Mouse (Mus musculus) small intestine, adult 2 months (tissue): ENCODE data around the gene Usp54. TPM values are rescaled to one million over a fixed set of nuclear protein-coding genes. Genes with fewer than 3 reads are reported as not detected.

Experiments used
- H3K27ac ChIP-seq: fragments of 200-500 bp; 2 replicates; pipeline ENCODE4 v1.5.1; 2012; ENCODE audit warnings: low read depth, low read length, control low read depth, inconsistent platforms; ENCODE audit not compliant: insufficient read depth
- H3K27me3 ChIP-seq: fragments of 200-500 bp; 2 replicates; pipeline ENCODE4 v1.6.1; 2012; ENCODE audit warnings: mild to moderate bottlenecking, moderate library complexity, low read length, inconsistent platforms; ENCODE audit not compliant: control insufficient read depth, insufficient read depth
- H3K36me3 ChIP-seq: fragments of 200-500 bp; 2 replicates; pipeline ENCODE4 v1.6.1; 2012; ENCODE audit warnings: mild to moderate bottlenecking, low read length, control low read depth, inconsistent platforms; ENCODE audit not compliant: control insufficient read depth, insufficient read depth
- H3K4me1 ChIP-seq: fragments of 200-500 bp; 2 replicates; pipeline ENCODE4 v1.6.1; 2012; ENCODE audit warnings: low read length, inconsistent platforms, mixed read lengths; ENCODE audit not compliant: control insufficient read depth, insufficient read depth, insufficient read length
- H3K4me3 ChIP-seq: fragments of 200-500 bp; 2 replicates; pipeline ENCODE4 v1.5.1; 2012; ENCODE audit warnings: low read depth, mild to moderate bottlenecking, control low read depth, inconsistent platforms, low read length, moderate library complexity
- CTCF ChIP-seq: fragments of 200-500 bp; IDR thresholded peaks from 2 replicates; pipeline ENCODE4 v1.5.1; 2012; ENCODE audit warnings: low read depth, mild to moderate bottlenecking, control low read depth, inconsistent platforms, low read length, moderate library complexity, mixed read lengths; ENCODE audit not compliant: insufficient replicate concordance, insufficient read length; ENCODE audit errors: extremely low read depth
- POLR2A ChIP-seq: fragments of 200-500 bp; IDR thresholded peaks from 2 replicates; pipeline ENCODE4 v1.6.1; 2012; ENCODE audit warnings: low read depth, mild to moderate bottlenecking, control low read depth, inconsistent platforms, low read length, moderate library complexity
- WGBS: fragments of 180-500 bp; shearing (Covaris S2); methylation state at CpG from one replicate; pipeline ENCODE4 v1.1.7; 2018; 5-methylcytosine and 5-hydroxymethylcytosine counted together
- polyA plus RNA-seq: library from polyadenylated mRNA; depleted of rRNA; stranded (reverse); fragments of >200 nt; gene quantifications from 2 replicates; pipeline ENCODE4 v1.2.3, GENCODE M21; 2012

The Usp54 gene
- polyA plus RNA-seq, 1 experiment, result 1.4 TPM

- Histone ChIP-seq H3K4me1 (peaks cover 12% of the 10 kb centered on the region; the same call in 1 of the 2 replicates), H3K27ac (peak within 1 kb of the TSS; percentile 97), H3K27me3 (no peaks in the 10 kb centered on the region), H3K4me3 (peak within 1 kb of the TSS; percentile 81), H3K36me3 (peaks cover 28% of the 10 kb centered on the region)
- TF ChIP-seq POLR2A (peak; percentile 78; the same call in 1 of the 2 replicates), CTCF (no peak)
- 1% methylated on average over 43 of the region's 43 CpGs for WGBS
Measured at GRCm38 (mm10) chr14:20674064-20674833, 33.4 kb upstream of the Usp54 start, which contains the start of gene Sec24c. Gene Sec24c (plus strand): TSS chr14:20674308.

GRCm38 (mm10) chr14:20673735-20674063, 32.8 kb upstream of the Usp54 start:
- no peak for TF ChIP-seq POLR2A
- TF ChIP-seq CTCF, result no peak
- Histone ChIP-seq H3K27ac (peak overlapping the region; percentile 51), H3K4me1 (peaks cover 16% of the 10 kb centered on the region; the same call in 1 of the 2 replicates), H3K36me3 (peaks cover 25% of the 10 kb centered on the region), H3K27me3 (no peaks in the 10 kb centered on the region), H3K4me3 (peak overlapping the region; percentile 30)
- 3% methylated on average over 13 of the region's 13 CpGs for WGBS

GRCm38 (mm10) chr14:20672990-20673389, 32.1 kb upstream of the Usp54 start:
- WGBS, result 99% methylated on average over 2 of the region's 2 CpGs
- Histone ChIP-seq H3K27me3 (no peaks in the 10 kb centered on the region), H3K4me1 (peaks cover 18% of the 10 kb centered on the region), H3K27ac (peak overlapping the region; percentile 32; the same call in 1 of the 2 replicates), H3K4me3 (no peak overlapping the region), H3K36me3 (peaks cover 18% of the 10 kb centered on the region)
- TF ChIP-seq POLR2A, result no peak
- TF ChIP-seq CTCF, result no peak

- Histone ChIP-seq H3K27me3 (no peaks in the 10 kb centered on the region), H3K27ac (peak within 1 kb of the TSS; percentile 92), H3K4me1 (peaks cover 11% of the 10 kb centered on the region), H3K36me3 (no peaks in the 10 kb centered on the region), H3K4me3 (no peak within 1 kb of the TSS)
- TF ChIP-seq POLR2A (no peak), CTCF (no peak)
- WGBS, result 63% methylated on average over 8 of the region's 8 CpGs
Measured at GRCm38 (mm10) chr14:20668154-20668810, 27.4 kb upstream of the Usp54 start, which contains the start of gene Synpo2l. Gene Synpo2l (minus strand): TSS chr14:20668354.

GRCm38 (mm10) chr14:20667469-20667868, 26.6 kb upstream of the Usp54 start:
- H3K27me3 ChIP-seq, result no peaks in the 10 kb centered on the region
- no peak overlapping the region for H3K4me3 ChIP-seq
- H3K4me1 ChIP-seq, result peaks cover 10% of the 10 kb centered on the region
- H3K27ac ChIP-seq, result peak overlapping the region; percentile 72; the same call in 1 of the 2 replicates
- TF ChIP-seq CTCF (no peak), POLR2A (no peak)
- 79% methylated on average over 1 of the region's 1 CpGs for WGBS
- no peaks in the 10 kb centered on the region for H3K36me3 ChIP-seq

GRCm38 (mm10) chr14:20664436-20664835, 23.6 kb upstream of the Usp54 start:
- TF ChIP-seq POLR2A (no peak), CTCF (no peak)
- H3K27ac ChIP-seq, result no peak overlapping the region
- peaks cover 16% of the 10 kb centered on the region for H3K4me1 ChIP-seq
- no peak overlapping the region for H3K4me3 ChIP-seq
- H3K36me3 ChIP-seq, result no peaks in the 10 kb centered on the region
- H3K27me3 ChIP-seq, result 0 out of 2 replicates have a peak, but pooled peaks cover 5% of the 10 kb centered on the region
- WGBS, result 68% methylated on average over 3 of the region's 3 CpGs

GRCm38 (mm10) chr14:20663601-20664000, 22.7 kb upstream of the Usp54 start:
- H3K27ac ChIP-seq, result no peak overlapping the region
- 0 out of 2 replicates have a peak, but pooled peaks cover 5% of the 10 kb centered on the region for H3K27me3 ChIP-seq
- no peak overlapping the region for H3K4me3 ChIP-seq
- no peak for TF ChIP-seq POLR2A
- TF ChIP-seq CTCF, result no peak
- peaks cover 12% of the 10 kb centered on the region for H3K4me1 ChIP-seq
- 64% methylated on average over 2 of the region's 2 CpGs for WGBS
- no peaks in the 10 kb centered on the region for H3K36me3 ChIP-seq
